ENCODE assay signal across 9 mouse cellular contexts in genomic region chr15:6209301-6209700, GRCm38 (mm10).
DNase-seq lines count a peak whose midpoint lies in the region; ATAC-seq and TF ChIP-seq lines count a peak whose summit lies in the region.
"Had no signal": no experiment of that assay in that cellular context is flagged by ENCODE, and none has a peak within 500 bp of the region (broad histone marks: within the 10 kb centered on the region; RNA-seq: fewer than 3 reads in every experiment).

No protein-coding gene starts in this region.

- H3K4me2 ChIP-seq in midbrain, postnatal 0 days (ENCODE audit: low read depth, low read length, poor library complexity, severe bottlenecking) = no peak overlapping the region
- H3K4me2 ChIP-seq: lung, embryonic 15.5 days had no signal

- intact Hi-C loops in heart, postnatal 14 days (cut with DNase I) = loop anchor here (5.0 to 10.0 kb wide), 3 partner anchors 134 to 967 kb away; partner anchors contain the start of gene Ptger4

- peak; percentile 46 for ATAC-seq in activated CD4-positive, CD25-positive, alpha-beta regulatory T cell, adult 4 months
- ATAC-seq in midbrain, postnatal 0 days (ENCODE audit: low FRiP score) = peak; percentile 68; the same call in 1 of the 2 replicates

- 12% methylated on average over 2 of the region's 2 CpGs for WGBS in midbrain, postnatal 0 days

- no peaks in the 10 kb centered on the region for H3K4me1 ChIP-seq in midbrain, postnatal 0 days (ENCODE audit: insufficient read depth, low read length)
- H3K4me1 ChIP-seq: lung, embryonic 15.5 days had no signal

- no peak overlapping the region for H3K4me3 ChIP-seq in layer of hippocampus, adult 2 months
- H3K4me3 ChIP-seq in midbrain, postnatal 0 days (ENCODE audit: low read depth, low read length) = no peak overlapping the region
- H3K4me3 ChIP-seq: lung, embryonic 15.5 days had no signal

- H3K36me3 ChIP-seq in midbrain, postnatal 0 days (ENCODE audit: insufficient read depth, low read length) = no peaks in the 10 kb centered on the region
- H3K36me3 ChIP-seq: lung, embryonic 15.5 days had no signal

- H3K27ac ChIP-seq in layer of hippocampus, adult 2 months = no peak overlapping the region
- H3K27ac ChIP-seq in midbrain, postnatal 0 days (ENCODE audit: low read depth, low read length) = no peak overlapping the region
- H3K27ac ChIP-seq: lung, embryonic 15.5 days had no signal

- no peak overlapping the region for H3K9ac ChIP-seq in midbrain, postnatal 0 days (replicated peaks; ENCODE audit: low read length, poor library complexity, severe bottlenecking)
- H3K9ac ChIP-seq: lung, embryonic 15.5 days had no signal

- H3K9me3 ChIP-seq in midbrain, postnatal 0 days (ENCODE audit: low read length) = no peaks in the 10 kb centered on the region
- H3K9me3 ChIP-seq: lung, embryonic 15.5 days had no signal

- peak; percentile 33 to 61 for DNase-seq in heart, postnatal 14 days
- no peak for DNase-seq in heart, adult 9 months (ENCODE audit: low spot score in 2 of 2)
- DNase-seq in CD4-positive helper T cell, adult 2 months (ENCODE audit: low read depth, low spot score) = peak; percentile 35
- DNase-seq in fibroblast of lung, adult 2 months (ENCODE audit: low read depth) = peak; percentile 10
- peak; percentile 10 to 55 for DNase-seq in layer of hippocampus, adult 2 months (ENCODE audit: low spot score in 2 of 2)
- DNase-seq in midbrain, postnatal 0 days (ENCODE audit: low spot score) = peak; percentile 72
- no peak for DNase-seq in urinary bladder, postnatal 10 days (ENCODE audit: low spot score)

- TF ChIP-seq CTCF in layer of hippocampus, adult 2 months (conservative IDR thresholded peaks at IDR 0.05) = peak; percentile 77
- peak; percentile 83 for TF ChIP-seq CTCF in midbrain, postnatal 0 days (IDR thresholded peaks at IDR 0.05)

- H3K27me3 ChIP-seq in midbrain, postnatal 0 days (ENCODE audit: insufficient read depth, low read length) = no peaks in the 10 kb centered on the region
- H3K27me3 ChIP-seq: lung, embryonic 15.5 days had no signal

Comparison
In these comparisons a context has a peak if more than half of its experiments do, and no peak if none do; other contexts are left out.
1. DNase-seq: peak in heart, postnatal 14 days (2 of 2), CD4-positive helper T cell, adult 2 months (single experiment), fibroblast of lung, adult 2 months (single experiment), layer of hippocampus, adult 2 months (2 of 2) and midbrain, postnatal 0 days (single experiment); none in heart, adult 9 months (0 of 2) and urinary bladder, postnatal 10 days (single experiment).